Mouse (Mus musculus) CH12.LX (cell line): ENCODE results near the gene Espn. TPM values are rescaled to one million over a fixed set of nuclear protein-coding genes. Genes with fewer than 3 reads are reported as not detected.

Source experiments
- DNase-seq: peaks from one replicate; pipeline ENCODE4 v3.0.0-alpha.2; 2013; ENCODE audit errors: extremely low read depth
- H3K27ac ChIP-seq: 2 replicates; pipeline ENCODE4 v1.5.1; 2012; ENCODE audit warnings: low read depth, mild to moderate bottlenecking, control low read depth, moderate library complexity; ENCODE audit not compliant: insufficient read depth
- H3K27me3 ChIP-seq: replicated peaks from 2 replicates; pipeline ENCODE3; 2012; ENCODE audit warnings: inconsistent platforms
- H3K36me3 ChIP-seq, 2 experiments: replicated peaks in 1 of 2; 2 replicates each; pipeline versions ENCODE3 to v1.6.1; 2012; ENCODE audit warnings: inconsistent platforms in 1 of 2, low read length in 1 of 2, mild to moderate bottlenecking in 1 of 2, mixed read lengths in 1 of 2, moderate library complexity in 1 of 2; ENCODE audit not compliant: control insufficient read depth in 1 of 2, insufficient read depth in 1 of 2
- H3K4me1 ChIP-seq, 2 experiments: 2 replicates each; pipeline ENCODE4 v1.6.1; 2012; ENCODE audit warnings: inconsistent platforms in 1 of 2, moderate library complexity in 1 of 2; ENCODE audit not compliant: insufficient read depth in 2 of 2, control insufficient read depth in 1 of 2
- H3K4me2 ChIP-seq: 2 replicates; pipeline ENCODE4 v1.6.1; 2012; ENCODE audit warnings: low read depth, mild to moderate bottlenecking, control low read depth; ENCODE audit not compliant: poor library complexity, insufficient read depth, severe bottlenecking
- H3K4me3 ChIP-seq, 3 experiments: fragments of 150-350 bp in 1 of 3; sonication (generic) in 1 of 3; replicated peaks in 1 of 3; 2 replicates each; pipeline versions ENCODE3 to v1.5.1; 2011 to 2012; ENCODE audit warnings: low read depth in 2 of 3, low read length in 2 of 3, mild to moderate bottlenecking in 2 of 3, moderate library complexity in 2 of 3, control low read depth in 1 of 3, improper control_type of control experiment in 1 of 3, inconsistent platforms in 1 of 3, mixed read lengths in 1 of 3; ENCODE audit not compliant: poor library complexity in 1 of 3
- H3K79me2 ChIP-seq: replicated peaks from 2 replicates; pipeline ENCODE4 v1.6.1; 2012; ENCODE audit warnings: mild to moderate bottlenecking, moderate library complexity; ENCODE audit not compliant: control insufficient read depth, poor library complexity, insufficient read depth, severe bottlenecking; ENCODE audit errors: extremely low read depth
- H3K9ac ChIP-seq: 2 replicates; pipeline ENCODE4 v1.6.1; 2012; ENCODE audit warnings: low read depth, mild to moderate bottlenecking, control low read depth, moderate library complexity; ENCODE audit not compliant: insufficient read depth
- H3K9me3 ChIP-seq: replicated peaks from 2 replicates; pipeline ENCODE3; 2012; ENCODE audit warnings: low read length, inconsistent platforms, mixed read lengths
- CTCF ChIP-seq, 2 experiments: IDR thresholded peaks in 1 of 2; conservative IDR thresholded peaks in 1 of 2; 2 replicates each; pipeline ENCODE4 v1.5.1; 2011 to 2012; ENCODE audit warnings: low read depth in 2 of 2, low read length in 2 of 2, improper control_type of control experiment in 1 of 2, inconsistent platforms in 1 of 2, mild to moderate bottlenecking in 1 of 2, moderate library complexity in 1 of 2
- ELF1 ChIP-seq: IDR thresholded peaks from 2 replicates; pipeline ENCODE4 v1.6.1; 2014; ENCODE audit warnings: low read depth, mild to moderate bottlenecking, inconsistent platforms, low read length, improper control_type of control experiment
- EP300 ChIP-seq: IDR thresholded peaks from 2 replicates; pipeline ENCODE4 v1.6.1; 2011; ENCODE audit warnings: low read length, improper control_type of control experiment
- ETS1 ChIP-seq: conservative IDR thresholded peaks from 2 replicates; pipeline ENCODE4 v1.6.1; 2012; ENCODE audit warnings: low read depth, mild to moderate bottlenecking, inconsistent platforms, low read length, improper control_type of control experiment, moderate library complexity
- KAT2A ChIP-seq: IDR thresholded peaks from 2 replicates; pipeline ENCODE4 v1.6.1; 2012; ENCODE audit warnings: low read length, improper control_type of control experiment, inconsistent platforms; ENCODE audit not compliant: insufficient replicate concordance
- MAFK ChIP-seq: IDR thresholded peaks from 2 replicates; pipeline ENCODE4 v1.6.1; 2011; ENCODE audit warnings: low read length, improper control_type of control experiment; ENCODE audit not compliant: insufficient replicate concordance
- MAX ChIP-seq: IDR thresholded peaks from 2 replicates; pipeline ENCODE4 v1.6.1; 2011; ENCODE audit warnings: low read length, improper control_type of control experiment
- MXI1 ChIP-seq: IDR thresholded peaks from 2 replicates; pipeline ENCODE4 v1.6.1; 2011; ENCODE audit warnings: mild to moderate bottlenecking, low read depth, low read length, improper control_type of control experiment
- POLR2AphosphoS2 ChIP-seq: IDR thresholded peaks from 2 replicates; pipeline ENCODE4 v1.6.1; 2011; ENCODE audit warnings: low read depth, low read length, improper control_type of control experiment
- RAD21 ChIP-seq: IDR thresholded peaks from 2 replicates; pipeline ENCODE4 v1.6.1; 2011; ENCODE audit warnings: low read depth, mild to moderate bottlenecking, low read length, improper control_type of control experiment, moderate library complexity
- SIN3A ChIP-seq: IDR thresholded peaks from 2 replicates; pipeline ENCODE4 v1.6.1; 2012; ENCODE audit warnings: low read length, improper control_type of control experiment, inconsistent platforms
- SMC3 ChIP-seq: IDR thresholded peaks from 2 replicates; pipeline ENCODE4 v1.6.1; 2011; ENCODE audit warnings: low read depth, low read length, improper control_type of control experiment
- TBP ChIP-seq: conservative IDR thresholded peaks from 2 replicates; pipeline ENCODE4 v1.6.1; 2011; ENCODE audit warnings: low read depth, low read length, improper control_type of control experiment
- UBTF ChIP-seq: IDR thresholded peaks from 2 replicates; pipeline ENCODE4 v1.6.1; 2012; ENCODE audit warnings: low read depth, mild to moderate bottlenecking, inconsistent platforms, low read length, improper control_type of control experiment, moderate library complexity
- USF1 ChIP-seq: IDR thresholded peaks from 2 replicates; pipeline ENCODE4 v1.6.1; 2014; ENCODE audit warnings: low read depth, mild to moderate bottlenecking, inconsistent platforms, low read length, improper control_type of control experiment
- USF2 ChIP-seq: conservative IDR thresholded peaks from 2 replicates; pipeline ENCODE4 v1.6.1; 2011; ENCODE audit warnings: low read depth, low read length, improper control_type of control experiment
- dilution Hi-C: fragments of 300-500 bp; cut with MboI; formaldehyde crosslinking; loops from 2 replicates; pipeline ENCODE4 v1.14.3; 2020; ENCODE audit warnings: low sequenced_read_pairs; ENCODE audit not compliant: extremely low pct_unique_long_range_greater_than_20kb, extremely low pct_ligation_motif_present
- in situ Hi-C: fragments of 300-500 bp; cut with MboI; formaldehyde crosslinking; loops from 3 replicates; pipeline ENCODE4 v1.14.3; 2019; ENCODE audit warnings: low sequenced_read_pairs, low pct_ligation_motif_present, low pct_unique_long_range_greater_than_20kb, mixed read lengths
- polyA plus RNA-seq: library from polyadenylated mRNA; unstranded; fragments of >175 nt; gene quantifications from 2 replicates; pipeline ENCODE4 v1.2.1, GENCODE M21; 2012; ENCODE audit warnings: low read depth; ENCODE audit not compliant: insufficient read length
- total RNA-seq, 2 experiments: library from RNA; depleted of rRNA; stranded (reverse); fragments of 300-350 nt in 1 of 2; fragments of >200 nt in 1 of 2; gene quantifications; 2 replicates each; pipeline ENCODE4 v1.2.3; 2012 to 2014

The Espn gene
- total and polyA plus RNA-seq, 3 experiments: 0.25 TPM; not detected in 2

DNA sequence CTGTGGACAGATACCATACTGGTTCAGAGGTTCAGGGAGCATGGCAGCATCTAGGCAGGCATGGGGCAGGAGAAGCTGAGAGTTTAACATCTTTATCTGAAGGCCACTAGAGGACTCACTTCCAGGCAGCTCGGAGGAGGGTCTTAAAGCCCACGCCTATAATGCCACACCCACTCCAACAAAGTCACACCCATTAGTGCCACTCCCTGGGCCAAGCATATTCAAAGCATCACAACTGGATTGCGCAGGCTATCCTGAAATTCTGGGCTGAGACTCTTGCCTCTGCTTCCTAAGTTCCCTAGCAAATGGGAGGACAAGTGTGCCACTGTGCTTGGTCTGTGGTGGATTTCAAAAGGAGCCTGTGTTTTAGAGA, 33.0 kb upstream of the Espn start:
- no peak overlapping the region for H3K9ac ChIP-seq
- peaks cover 24 to 63% of the 10 kb centered on the region in 2 experiments for H3K4me1 ChIP-seq
- TF ChIP-seq KAT2A (no peak), ELF1 (0 out of 2 replicates have a peak, but pooled peaks have one; percentile 7), USF2 (no peak), ETS1 (no peak), SMC3 (peak; percentile 38), MAFK (no peak), MAX (0 out of 2 replicates have a peak, but pooled peaks have one; percentile 11), CTCF (conservative IDR thresholded peaks at IDR 0.05 in 1 of 2, IDR thresholded peaks at IDR 0.05 in 1 of 2; ENCODE audit: low read depth in 2 of 2, low read length in 2 of 2) (peak; percentile 14 to 65; a peak in 3 of 4 replicates), RAD21 (peak; percentile 16), UBTF (no peak), SIN3A (peak; percentile 66; the same call in 1 of the 2 replicates), POLR2AphosphoS2 (no peak), TBP (0 out of 2 replicates have a peak, but pooled peaks have one; percentile 19), EP300 (no peak), MXI1 (peak; percentile 47; the same call in 1 of the 2 replicates), USF1 (no peak)
- no peaks in the 10 kb centered on the region for H3K27me3 ChIP-seq
- peak overlapping the region; percentile 34; the same call in 1 of the 2 replicates for H3K27ac ChIP-seq
- peak overlapping the region; percentile 59 for H3K4me2 ChIP-seq
- dilution Hi-C loops (no loop called here), in situ Hi-C loops (no loop called here)
- peaks cover 4 to 40% of the 10 kb centered on the region in 2 experiments for H3K36me3 ChIP-seq
- DNase-seq: peak; percentile 85
- H3K4me3 ChIP-seq: peak overlapping the region in 1 of 3 experiments; percentile 23
- 0 out of 2 replicates have a peak, but pooled peaks cover 2% of the 10 kb centered on the region for H3K79me2 ChIP-seq
- peaks cover 4% of the 10 kb centered on the region for H3K9me3 ChIP-seq

GRCm38 (mm10) chr4:152184353-152185035, 32.3 kb upstream of the Espn start:
- in situ Hi-C loops (no loop called here), dilution Hi-C loops (no loop called here)
- DNase-seq: no peak
- peaks cover 4% of the 10 kb centered on the region for H3K9me3 ChIP-seq
- peaks cover 6% of the 10 kb centered on the region; the same call in 1 of the 2 replicates for H3K79me2 ChIP-seq
- TF ChIP-seq RAD21 (peak; percentile 16), KAT2A (no peak), EP300 (no peak), TBP (no peak), SMC3 (peak; percentile 25), MXI1 (no peak), CTCF (conservative IDR thresholded peaks at IDR 0.05 in 1 of 2, IDR thresholded peaks at IDR 0.05 in 1 of 2; ENCODE audit: low read depth in 2 of 2, low read length in 2 of 2) (peak in 1 of 2 experiments; percentile 45; a peak in 2 of 4 replicates)
- no peak overlapping the region for H3K4me2 ChIP-seq
- H3K36me3 ChIP-seq: peaks cover 4 to 43% of the 10 kb centered on the region in 2 experiments
- no peak overlapping the region for H3K9ac ChIP-seq
- H3K27me3 ChIP-seq: no peaks in the 10 kb centered on the region
- H3K4me3 ChIP-seq: no peak overlapping the region
- no peak overlapping the region for H3K27ac ChIP-seq
- peaks cover 20 to 63% of the 10 kb centered on the region in 2 experiments for H3K4me1 ChIP-seq
